Mouse (Mus musculus) limb, embryonic 13.5 days (tissue): ENCODE results near the gene Gm8251. TPM values are rescaled to one million over a fixed set of nuclear protein-coding genes. Genes with fewer than 3 reads are reported as not detected.
"Not testable (repeated sequence)": the region's sequence is repeated elsewhere in the genome, so short reads cannot be mapped to it uniquely, and the experiment has no call there.

Source experiments
- ATAC-seq: fragments of 200-750 bp; cut with Nextera tagmentation; 2 replicates; pipeline ENCODE4 v1.8.0; 2017; ENCODE audit warnings: low read depth, moderate number of reproducible peaks, moderate TSS enrichment; ENCODE audit not compliant: low FRiP score
- H3K27ac ChIP-seq: fragments of 300-500 bp; sonication (generic); 2 replicates; pipeline ENCODE4 v1.5.1; 2015; ENCODE audit warnings: inconsistent platforms, mild to moderate bottlenecking, moderate library complexity
- H3K27me3 ChIP-seq: fragments of 300-500 bp; sonication (generic); 2 replicates; pipeline ENCODE4 v1.6.1; 2015; ENCODE audit warnings: mild to moderate bottlenecking, inconsistent platforms
- H3K36me3 ChIP-seq: fragments of 300-500 bp; sonication (generic); 2 replicates; pipeline ENCODE4 v1.6.1; 2015; ENCODE audit warnings: inconsistent platforms, mild to moderate bottlenecking, moderate library complexity
- H3K4me1 ChIP-seq: fragments of 300-500 bp; sonication (generic); 2 replicates; pipeline ENCODE4 v1.6.1; 2015; ENCODE audit warnings: inconsistent platforms
- H3K4me2 ChIP-seq: fragments of 300-500 bp; sonication (generic); replicated peaks from 2 replicates; pipeline ENCODE4 v1.6.1; 2015; ENCODE audit warnings: inconsistent platforms, mild to moderate bottlenecking, moderate library complexity
- H3K4me3 ChIP-seq: fragments of 300-500 bp; sonication (generic); 2 replicates; pipeline ENCODE4 v1.5.1; 2015; ENCODE audit warnings: moderate library complexity, mild to moderate bottlenecking, inconsistent platforms
- H3K9ac ChIP-seq: fragments of 300-500 bp; sonication (generic); 2 replicates; pipeline ENCODE4 v1.6.1; 2015; ENCODE audit warnings: mild to moderate bottlenecking, inconsistent platforms
- H3K9me3 ChIP-seq: fragments of 300-500 bp; sonication (generic); 2 replicates; pipeline ENCODE4 v1.6.1; 2016; ENCODE audit warnings: inconsistent platforms
- WGBS: fragments of 180-500 bp; shearing (Covaris S2); methylation state at CpG from one replicate; pipeline ENCODE4 v1.1.7; 2015; 5-methylcytosine and 5-hydroxymethylcytosine counted together
- polyA plus RNA-seq: library from polyadenylated mRNA; unstranded; fragments of >200 nt; fragmentation: Nextera tagmentation; extraction: Ambion mirVana; gene quantifications from 2 replicates; pipeline ENCODE4 v1.2.1, GENCODE M21; 2015

The Gm8251 gene
- polyA plus RNA-seq = 0.10 and 0.13 TPM in 2 replicates

GRCm38 (mm10) chr1:44061836-44062235 lies at the start of gene Gm8251:
Gene Gm8251, minus strand, starts transcription at chr1:44061936.
- Histone ChIP-seq H3K27me3 (no peaks in the 10 kb centered on the region), H3K9ac (no peak within 1 kb of the TSS), H3K4me2 (no peak within 1 kb of the TSS), H3K27ac (no peak within 1 kb of the TSS), H3K36me3 (no peaks in the 10 kb centered on the region), H3K4me3 (no peak within 1 kb of the TSS), H3K4me1 (no peaks in the 10 kb centered on the region), H3K9me3 (no peaks in the 10 kb centered on the region)
- WGBS = 88% methylated on average over 2 of the region's 2 CpGs
- ATAC-seq = no peak

GRCm38 (mm10) chr1:44102939-44103338 lies 41.2 kb upstream of the Gm8251 start:
- Histone ChIP-seq H3K36me3 (peaks cover 33% of the 10 kb centered on the region), H3K9ac (peak overlapping the region; percentile 58), H3K27ac (no peak overlapping the region; the same call in 1 of the 2 replicates), H3K9me3 (no peaks in the 10 kb centered on the region), H3K4me1 (peaks cover 13% of the 10 kb centered on the region), H3K4me2 (peak overlapping the region; percentile 77), H3K4me3 (peak overlapping the region; percentile 84), H3K27me3 (no peaks in the 10 kb centered on the region)
- ATAC-seq = no peak
- WGBS = 12% methylated on average over 5 of the region's 5 CpGs

GRCm38 (mm10) chr1:44102259-44102717 lies 40.6 kb upstream of the Gm8251 start, which contains the start of gene Tex30:
Gene Tex30, minus strand, starts transcription at chr1:44102441.
- Histone ChIP-seq H3K9me3 (peaks cover 2% of the 10 kb centered on the region; the same call in 1 of the 2 replicates), H3K27me3 (no peaks in the 10 kb centered on the region), H3K4me3 (peak within 1 kb of the TSS; percentile 84), H3K36me3 (peaks cover 31% of the 10 kb centered on the region), H3K27ac (peak within 1 kb of the TSS; percentile 80), H3K9ac (peak within 1 kb of the TSS; percentile 81), H3K4me2 (peak within 1 kb of the TSS; percentile 77), H3K4me1 (peaks cover 13% of the 10 kb centered on the region)
- ATAC-seq = peak; percentile 97
- WGBS = under 1% methylated on average over 52 of the region's 55 CpGs

GRCm38 (mm10) chr1:44101448-44102225 lies 39.9 kb upstream of the Gm8251 start:
- peak overlapping the region; percentile 80 for H3K27ac ChIP-seq
- H3K4me3 ChIP-seq = peak overlapping the region; percentile 84
- H3K4me2 ChIP-seq = peak overlapping the region; percentile 77
- under 1% methylated on average over 55 of the region's 55 CpGs for WGBS
- peaks cover 4% of the 10 kb centered on the region; the same call in 1 of the 2 replicates for H3K9me3 ChIP-seq
- no peaks in the 10 kb centered on the region for H3K27me3 ChIP-seq
- H3K36me3 ChIP-seq = peaks cover 33% of the 10 kb centered on the region
- ATAC-seq = peak; percentile 70
- H3K4me1 ChIP-seq = peaks cover 13% of the 10 kb centered on the region
- peak overlapping the region; percentile 81 for H3K9ac ChIP-seq

- Histone ChIP-seq H3K9ac (no peak overlapping the region), H3K4me3 (no peak overlapping the region), H3K9me3 (no peaks in the 10 kb centered on the region), H3K27ac (no peak overlapping the region), H3K4me2 (no peak overlapping the region), H3K36me3 (no peaks in the 10 kb centered on the region), H3K4me1 (no peaks in the 10 kb centered on the region), H3K27me3 (no peaks in the 10 kb centered on the region)
- WGBS = 3% methylated on average over 1 of the region's 1 CpGs
- ATAC-seq = no peak
These were observed 2.9 kb upstream of the Gm8251 start for GRCm38 (mm10) chr1:44064625-44065024.

GRCm38 (mm10) chr1:44063439-44063838 lies 1.7 kb upstream of the Gm8251 start:
- Histone ChIP-seq H3K9ac (no peak overlapping the region), H3K4me1 (no peaks in the 10 kb centered on the region), H3K27ac (no peak overlapping the region), H3K27me3 (no peaks in the 10 kb centered on the region), H3K4me2 (no peak overlapping the region), H3K36me3 (no peaks in the 10 kb centered on the region), H3K9me3 (no peaks in the 10 kb centered on the region), H3K4me3 (no peak overlapping the region)
- ATAC-seq = no peak
- WGBS = 95% methylated on average over 6 of the region's 6 CpGs

GRCm38 (mm10) chr1:44057805-44058204 lies 3.9 kb downstream of the Gm8251 start:
- Histone ChIP-seq H3K4me3 (no peak overlapping the region), H3K4me1 (no peaks in the 10 kb centered on the region), H3K36me3 (no peaks in the 10 kb centered on the region), H3K4me2 (no peak overlapping the region), H3K27ac (no peak overlapping the region), H3K27me3 (no peaks in the 10 kb centered on the region), H3K9me3 (no peaks in the 10 kb centered on the region), H3K9ac (no peak overlapping the region)
- ATAC-seq = no peak
- 69% methylated on average over 3 of the region's 3 CpGs for WGBS

GRCm38 (mm10) chr1:44046556-44046955 lies 15.2 kb downstream of the Gm8251 start:
- no peak overlapping the region for H3K4me2 ChIP-seq
- no peaks in the 10 kb centered on the region for H3K9me3 ChIP-seq
- no peak overlapping the region for H3K4me3 ChIP-seq
- no peak overlapping the region for H3K27ac ChIP-seq
- no peaks in the 10 kb centered on the region for H3K4me1 ChIP-seq
- 81% methylated on average over 2 of the region's 2 CpGs for WGBS
- no peaks in the 10 kb centered on the region for H3K27me3 ChIP-seq
- H3K9ac ChIP-seq = no peak overlapping the region
- ATAC-seq = no peak
- H3K36me3 ChIP-seq = no peaks in the 10 kb centered on the region

- not testable (repeated sequence) for ATAC-seq, H3K4me1 ChIP-seq
- WGBS = 79% methylated on average over 5 of the region's 5 CpGs
These were observed 16.0 kb downstream of the Gm8251 start for GRCm38 (mm10) chr1:44045689-44046088.

GRCm38 (mm10) chr1:44042555-44042915 lies 19.2 kb downstream of the Gm8251 start:
- no peak overlapping the region for H3K27ac ChIP-seq
- no peaks in the 10 kb centered on the region for H3K27me3 ChIP-seq
- ATAC-seq = peak; percentile 59
- no peaks in the 10 kb centered on the region for H3K4me1 ChIP-seq
- no peaks in the 10 kb centered on the region for H3K9me3 ChIP-seq
- WGBS = 5% methylated on average over 6 of the region's 6 CpGs
- no peaks in the 10 kb centered on the region for H3K36me3 ChIP-seq
- peak overlapping the region; percentile 69 for H3K9ac ChIP-seq
- H3K4me2 ChIP-seq = peak overlapping the region; percentile 74
- peak overlapping the region; percentile 50 for H3K4me3 ChIP-seq

More at GRCm38 (mm10) chr1:44045689-44046088, 16.0 kb downstream of the Gm8251 start:
- H3K27ac ChIP-seq, H3K27me3 ChIP-seq, H3K9me3 ChIP-seq, H3K4me3 ChIP-seq, H3K36me3 ChIP-seq, H3K9ac ChIP-seq, H3K4me2 ChIP-seq: not testable (repeated sequence)

- 2% methylated on average over 17 of the region's 17 CpGs for WGBS
- H3K4me1 ChIP-seq = no peaks in the 10 kb centered on the region
- H3K4me2 ChIP-seq = peak overlapping the region; percentile 74
- ATAC-seq = peak; percentile 51; the same call in 1 of the 2 replicates
- H3K9ac ChIP-seq = peak overlapping the region; percentile 69
- H3K27ac ChIP-seq = no peak overlapping the region
- H3K27me3 ChIP-seq = no peaks in the 10 kb centered on the region
- no peaks in the 10 kb centered on the region for H3K9me3 ChIP-seq
- H3K36me3 ChIP-seq = no peaks in the 10 kb centered on the region
- peak overlapping the region; percentile 50 for H3K4me3 ChIP-seq
These were observed 19.8 kb downstream of the Gm8251 start for GRCm38 (mm10) chr1:44041797-44042554.

- Histone ChIP-seq H3K27ac (no peak overlapping the region), H3K27me3 (no peaks in the 10 kb centered on the region)
- 89% methylated on average over 5 of the region's 5 CpGs for WGBS
These were observed 28.8 kb downstream of the Gm8251 start for GRCm38 (mm10) chr1:44032948-44033347.

More at GRCm38 (mm10) chr1:44032948-44033347, 28.8 kb downstream of the Gm8251 start:
- Histone ChIP-seq H3K9me3 (no peaks in the 10 kb centered on the region), H3K4me2 (no peak overlapping the region), H3K4me1 (no peaks in the 10 kb centered on the region), H3K9ac (no peak overlapping the region), H3K4me3 (no peak overlapping the region), H3K36me3 (no peaks in the 10 kb centered on the region)
- no peak for ATAC-seq
